Mouse (Mus musculus): ENCODE results near the gene Pfkm.

Gene Pfkm

GRCm38 (mm10) chr15:98096957-98097356 lies 4.6 kb downstream of the Pfkm start:
- no peak for DNase-seq (ENCODE audit: low spot score in 2 of 2)

- DNase-seq (ENCODE audit: low spot score in 2 of 2) = no peak
Measured at GRCm38 (mm10) chr15:98098519-98098918, 6.1 kb downstream of the Pfkm start.

- DNase-seq (ENCODE audit: low spot score in 2 of 2) = no peak
Measured at GRCm38 (mm10) chr15:98102401-98102800, 10.0 kb downstream of the Pfkm start.

GRCm38 (mm10) chr15:98106506-98106905 lies 14.1 kb downstream of the Pfkm start:
- no peak for DNase-seq (ENCODE audit: low spot score in 2 of 2)

GRCm38 (mm10) chr15:98107230-98107629 lies 14.8 kb downstream of the Pfkm start:
- no peak for DNase-seq (ENCODE audit: low spot score in 2 of 2)

- DNase-seq (ENCODE audit: low spot score in 2 of 2) = no peak
Measured at GRCm38 (mm10) chr15:98107703-98108296, 15.4 kb downstream of the Pfkm start.

- peak; percentile 67 to 71 for DNase-seq (ENCODE audit: low spot score in 2 of 2)
Measured at GRCm38 (mm10) chr15:98108297-98109152, 16.1 kb downstream of the Pfkm start.

GRCm38 (mm10) chr15:98111791-98112190 lies 19.4 kb downstream of the Pfkm start:
- peak in 1 of 2 experiments; percentile 21 for DNase-seq (ENCODE audit: low spot score in 2 of 2)

GRCm38 (mm10) chr15:98114098-98114851 lies 21.9 kb downstream of the Pfkm start:
- DNase-seq (ENCODE audit: low spot score in 2 of 2) = no peak

- DNase-seq (ENCODE audit: low spot score in 2 of 2) = no peak
Measured at GRCm38 (mm10) chr15:98114852-98115778, 22.7 kb downstream of the Pfkm start.

- DNase-seq (ENCODE audit: low spot score in 2 of 2) = no peak
Measured at GRCm38 (mm10) chr15:98115779-98116163, 23.4 kb downstream of the Pfkm start.

GRCm38 (mm10) chr15:98116287-98116686 lies 23.9 kb downstream of the Pfkm start:
- DNase-seq (ENCODE audit: low spot score in 2 of 2) = peak in 1 of 2 experiments; percentile 8

- no peak for DNase-seq (ENCODE audit: low spot score in 2 of 2)
Measured at GRCm38 (mm10) chr15:98119363-98119762, 27.0 kb downstream of the Pfkm start.

- DNase-seq (ENCODE audit: low spot score in 2 of 2) = no peak
Measured at GRCm38 (mm10) chr15:98120831-98121230, 28.4 kb downstream of the Pfkm start.

GRCm38 (mm10) chr15:98131001-98131400 lies 38.6 kb downstream of the Pfkm start:
- DNase-seq (ENCODE audit: low spot score in 2 of 2) = no peak

GRCm38 (mm10) chr15:98131451-98131850 lies 39.1 kb downstream of the Pfkm start:
- DNase-seq (ENCODE audit: low spot score in 2 of 2) = no peak

GRCm38 (mm10) chr15:98131942-98132655 lies 39.7 kb downstream of the Pfkm start:
- no peak for DNase-seq (ENCODE audit: low spot score in 2 of 2)

- DNase-seq (ENCODE audit: low spot score in 2 of 2) = no peak
Measured at GRCm38 (mm10) chr15:98133471-98133870, 41.1 kb downstream of the Pfkm start.

- no peak for DNase-seq (ENCODE audit: low spot score in 2 of 2)
Measured at GRCm38 (mm10) chr15:98134034-98134433, 41.6 kb downstream of the Pfkm start.

GRCm38 (mm10) chr15:98134666-98135065 lies 42.3 kb downstream of the Pfkm start:
- no peak for DNase-seq (ENCODE audit: low spot score in 2 of 2)

GRCm38 (mm10) chr15:98135671-98136070 lies 43.3 kb downstream of the Pfkm start:
- DNase-seq (ENCODE audit: low spot score in 2 of 2) = no peak

Data from spleen, postnatal 36 days (tissue).